Mouse (Mus musculus) embryonic facial prominence, embryonic 13.5 days (tissue): ENCODE data around the gene Rd3l. TPM values are rescaled to one million over a fixed set of nuclear protein-coding genes. Genes with fewer than 3 reads are reported as not detected.

Source experiments
- ATAC-seq: fragments of 200-750 bp; cut with Nextera tagmentation; 2 replicates; pipeline ENCODE4 v1.8.0; 2017; ENCODE audit warnings: low read depth; ENCODE audit not compliant: insufficient number of reproducible peaks, insufficient read depth, low FRiP score, low TSS enrichment
- H3K27ac ChIP-seq: fragments of 300-500 bp; sonication (generic); 2 replicates; pipeline ENCODE4 v1.5.1; 2015; ENCODE audit warnings: moderate library complexity, mild to moderate bottlenecking, inconsistent platforms
- H3K27me3 ChIP-seq: fragments of 300-500 bp; sonication (generic); 2 replicates; pipeline ENCODE4 v1.6.1; 2015; ENCODE audit warnings: mild to moderate bottlenecking, inconsistent platforms
- H3K36me3 ChIP-seq: fragments of 300-500 bp; sonication (generic); 2 replicates; pipeline ENCODE4 v1.6.1; 2015; ENCODE audit warnings: mild to moderate bottlenecking, inconsistent platforms
- H3K4me1 ChIP-seq: fragments of 300-500 bp; sonication (generic); 2 replicates; pipeline ENCODE4 v1.6.1; 2015; ENCODE audit warnings: inconsistent platforms
- H3K4me2 ChIP-seq: fragments of 300-500 bp; sonication (generic); 2 replicates; pipeline ENCODE4 v1.6.1; 2015; ENCODE audit warnings: moderate library complexity, mild to moderate bottlenecking, inconsistent platforms
- H3K4me3 ChIP-seq: fragments of 300-500 bp; sonication (generic); 2 replicates; pipeline ENCODE4 v1.5.1; 2015; ENCODE audit warnings: mild to moderate bottlenecking, inconsistent platforms
- H3K9ac ChIP-seq: fragments of 300-500 bp; sonication (generic); 2 replicates; pipeline ENCODE4 v1.6.1; 2015; ENCODE audit warnings: mild to moderate bottlenecking, inconsistent platforms
- H3K9me3 ChIP-seq: fragments of 300-500 bp; sonication (generic); 2 replicates; pipeline ENCODE4 v1.6.1; 2016; ENCODE audit warnings: inconsistent platforms
- WGBS: fragments of 180-500 bp; shearing (Covaris S2); methylation state at CpG from one replicate; pipeline ENCODE4 v1.1.7; 2015; ENCODE audit warnings: mixed read lengths; 5-methylcytosine and 5-hydroxymethylcytosine counted together
- polyA plus RNA-seq: library from polyadenylated mRNA; unstranded; fragments of >200 nt; fragmentation: Nextera tagmentation; extraction: Ambion mirVana; gene quantifications from 2 replicates; pipeline ENCODE4 v1.2.1, GENCODE M21; 2015

Rd3l gene
- polyA plus RNA-seq: not detected in 2 replicates

- WGBS: 58% methylated on average over 6 of the region's 6 CpGs
- H3K27ac ChIP-seq: no peak within 1 kb of the TSS
- no peaks in the 10 kb centered on the region for H3K9me3 ChIP-seq
- no peak within 1 kb of the TSS for H3K9ac ChIP-seq
- no peaks in the 10 kb centered on the region for H3K27me3 ChIP-seq
- no peaks in the 10 kb centered on the region for H3K36me3 ChIP-seq
- H3K4me1 ChIP-seq: peaks cover 11% of the 10 kb centered on the region
- ATAC-seq: no peak
- H3K4me2 ChIP-seq: no peak within 1 kb of the TSS
- H3K4me3 ChIP-seq: no peak within 1 kb of the TSS
Observed at GRCm38 (mm10) chr12:111980887-111981367, at the start of gene Rd3l. Rd3l (minus strand) TSS chr12:111981317.

DNA sequence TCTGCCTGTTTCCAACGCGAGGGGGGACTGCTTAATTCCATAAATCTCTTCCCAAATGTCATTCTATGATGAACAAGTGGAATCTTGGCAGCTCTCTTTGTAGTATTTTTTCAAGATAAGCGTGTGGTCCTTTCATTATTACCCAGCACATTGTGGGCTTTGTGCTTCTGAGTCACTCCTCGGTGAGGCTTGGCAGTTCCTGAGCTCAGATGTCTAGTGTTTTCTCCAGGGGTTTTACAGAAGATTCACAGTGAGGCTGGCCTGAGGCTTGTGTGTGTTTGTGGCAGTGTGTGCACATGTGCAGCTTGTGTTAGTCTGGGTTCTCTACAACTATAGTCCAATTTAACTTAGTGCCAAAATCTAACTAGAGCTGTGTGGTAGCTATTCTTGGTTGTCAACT is 46.3 kb upstream of the Rd3l start:
- Histone ChIP-seq H3K9me3 (no peaks in the 10 kb centered on the region), H3K36me3 (no peaks in the 10 kb centered on the region), H3K27ac (no peak overlapping the region), H3K4me1 (no peaks in the 10 kb centered on the region), H3K4me3 (no peak overlapping the region), H3K4me2 (no peak overlapping the region), H3K27me3 (no peaks in the 10 kb centered on the region), H3K9ac (no peak overlapping the region)
- WGBS: 73% methylated on average over 4 of the region's 4 CpGs
- no peak for ATAC-seq

GRCm38 (mm10) chr12:112025907-112026645 is 45.0 kb upstream of the Rd3l start:
- H3K4me1 ChIP-seq: no peaks in the 10 kb centered on the region
- peaks cover 9% of the 10 kb centered on the region for H3K9me3 ChIP-seq
- no peak overlapping the region for H3K27ac ChIP-seq
- ATAC-seq: no peak
- H3K4me3 ChIP-seq: no peak overlapping the region
- 83% methylated on average over 14 of the region's 14 CpGs for WGBS
- H3K27me3 ChIP-seq: no peaks in the 10 kb centered on the region
- no peak overlapping the region for H3K4me2 ChIP-seq
- H3K9ac ChIP-seq: no peak overlapping the region
- no peaks in the 10 kb centered on the region for H3K36me3 ChIP-seq

DNA sequence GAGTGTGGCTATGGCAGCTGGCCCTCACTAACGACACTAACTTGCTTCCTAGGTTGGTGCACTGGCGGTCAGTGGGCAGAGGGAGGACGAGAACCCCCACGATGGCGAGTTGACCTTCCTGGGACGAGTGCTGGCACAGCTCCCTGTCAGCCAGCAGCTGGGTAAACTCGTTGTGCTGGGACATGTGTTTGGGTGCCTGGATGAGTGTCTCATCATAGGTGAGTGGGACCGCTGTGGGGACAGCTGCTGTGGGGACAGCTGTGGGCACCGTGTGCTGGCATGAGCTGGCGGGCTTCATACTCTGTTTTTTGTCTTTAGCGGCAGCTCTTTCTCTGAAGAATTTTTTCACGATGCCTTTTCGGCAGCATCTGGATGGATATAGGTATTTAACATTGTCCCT is 44.3 kb upstream of the Rd3l start:
- Histone ChIP-seq H3K4me3 (no peak overlapping the region), H3K4me1 (no peaks in the 10 kb centered on the region), H3K36me3 (no peaks in the 10 kb centered on the region), H3K9ac (no peak overlapping the region), H3K27me3 (no peaks in the 10 kb centered on the region), H3K4me2 (no peak overlapping the region), H3K27ac (no peak overlapping the region), H3K9me3 (peaks cover 10% of the 10 kb centered on the region)
- 91% methylated on average over 13 of the region's 13 CpGs for WGBS
- ATAC-seq: no peak

DNA sequence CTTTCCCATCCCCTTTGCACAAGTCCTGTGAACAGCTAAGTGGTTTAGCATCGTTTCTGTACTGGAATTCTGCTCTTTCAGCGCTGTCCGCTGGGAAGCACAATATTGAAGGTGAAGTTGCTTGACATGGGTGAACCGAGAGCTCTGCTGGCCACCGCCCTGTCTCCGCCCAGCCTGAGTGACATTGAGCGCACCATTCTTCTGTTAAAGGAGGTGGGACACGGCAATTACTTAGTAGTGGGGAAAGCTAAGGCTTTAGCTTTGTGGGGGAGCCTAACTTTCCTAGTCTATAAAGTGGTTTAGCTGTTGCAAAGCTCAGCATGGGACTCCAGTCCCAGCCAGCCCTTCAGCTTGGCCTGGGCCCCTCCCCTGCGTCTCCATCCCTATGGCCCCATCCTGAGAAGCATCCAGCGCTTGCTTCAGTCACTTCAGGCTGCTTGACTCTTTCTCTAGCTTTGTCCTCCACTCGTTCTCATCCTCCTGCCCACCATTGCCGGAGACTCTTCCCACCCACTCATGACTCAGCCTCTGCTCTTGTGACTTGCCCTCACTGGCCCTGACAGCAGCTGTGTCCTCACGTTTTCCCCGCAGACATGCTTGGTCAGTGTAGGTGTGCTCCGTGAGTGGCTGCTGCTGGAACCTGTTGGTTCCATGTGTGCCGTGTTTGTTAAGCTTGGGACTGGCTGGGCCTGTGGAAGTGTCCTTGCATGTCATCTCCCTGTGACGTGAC is 43.6 kb upstream of the Rd3l start:
- H3K27me3 ChIP-seq: no peaks in the 10 kb centered on the region
- no peak overlapping the region for H3K9ac ChIP-seq
- no peak for ATAC-seq
- 78% methylated on average over 17 of the region's 17 CpGs for WGBS
- H3K4me2 ChIP-seq: no peak overlapping the region
- no peaks in the 10 kb centered on the region for H3K4me1 ChIP-seq
- H3K4me3 ChIP-seq: no peak overlapping the region
- no peak overlapping the region for H3K27ac ChIP-seq
- peaks cover 14% of the 10 kb centered on the region for H3K9me3 ChIP-seq
- H3K36me3 ChIP-seq: no peaks in the 10 kb centered on the region

GRCm38 (mm10) chr12:112023306-112023705 is 42.2 kb upstream of the Rd3l start:
- no peak overlapping the region for H3K27ac ChIP-seq

DNA sequence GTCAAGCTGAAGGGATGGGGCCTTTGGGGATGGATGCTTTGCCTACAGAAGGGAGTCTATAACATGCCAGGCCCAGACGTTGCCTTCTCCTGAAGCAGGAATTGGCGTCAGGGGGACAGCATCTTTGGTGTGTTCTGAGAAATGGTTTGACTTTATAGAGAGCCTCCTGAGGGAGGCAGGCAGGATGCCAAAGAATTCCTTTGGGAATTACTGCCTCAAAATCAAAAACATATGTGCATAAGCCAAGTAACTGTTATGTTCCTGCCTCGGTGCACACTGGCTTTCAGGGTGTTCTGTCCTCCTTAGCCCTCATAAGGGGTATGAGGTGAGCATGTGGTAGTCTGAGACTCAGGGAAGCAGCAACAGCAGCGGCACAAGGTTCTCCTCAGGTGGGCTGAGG is 35.2 kb upstream of the Rd3l start:
- Histone ChIP-seq H3K4me2 (no peak overlapping the region), H3K36me3 (no peaks in the 10 kb centered on the region), H3K9me3 (peaks cover 7% of the 10 kb centered on the region), H3K27ac (peak overlapping the region; percentile 44), H3K4me3 (no peak overlapping the region), H3K9ac (no peak overlapping the region), H3K27me3 (no peaks in the 10 kb centered on the region), H3K4me1 (peaks cover 19% of the 10 kb centered on the region)
- 25% methylated on average over 4 of the region's 4 CpGs for WGBS
- ATAC-seq: no peak

More at GRCm38 (mm10) chr12:112023306-112023705, 42.2 kb upstream of the Rd3l start:
- H3K27me3 ChIP-seq: no peaks in the 10 kb centered on the region
- peaks cover 14% of the 10 kb centered on the region for H3K9me3 ChIP-seq
- ATAC-seq: no peak
- H3K4me3 ChIP-seq: no peak overlapping the region
- no peaks in the 10 kb centered on the region for H3K4me1 ChIP-seq
- no peak overlapping the region for H3K4me2 ChIP-seq
- no peak overlapping the region for H3K9ac ChIP-seq
- H3K36me3 ChIP-seq: no peaks in the 10 kb centered on the region
- WGBS: 82% methylated on average over 2 of the region's 2 CpGs

- Histone ChIP-seq H3K4me2 (peak overlapping the region; percentile 54), H3K27ac (peak overlapping the region; percentile 60), H3K9me3 (no peaks in the 10 kb centered on the region), H3K36me3 (no peaks in the 10 kb centered on the region), H3K4me3 (peak overlapping the region; percentile 24), H3K27me3 (no peaks in the 10 kb centered on the region), H3K4me1 (peaks cover 19% of the 10 kb centered on the region), H3K9ac (0 out of 2 replicates have a peak overlapping the region, but pooled peaks have one; percentile 32)
- no peak for ATAC-seq
- WGBS: 24% methylated on average over 14 of the region's 14 CpGs
Observed at GRCm38 (mm10) chr12:112013271-112013801, 32.2 kb upstream of the Rd3l start.

DNA sequence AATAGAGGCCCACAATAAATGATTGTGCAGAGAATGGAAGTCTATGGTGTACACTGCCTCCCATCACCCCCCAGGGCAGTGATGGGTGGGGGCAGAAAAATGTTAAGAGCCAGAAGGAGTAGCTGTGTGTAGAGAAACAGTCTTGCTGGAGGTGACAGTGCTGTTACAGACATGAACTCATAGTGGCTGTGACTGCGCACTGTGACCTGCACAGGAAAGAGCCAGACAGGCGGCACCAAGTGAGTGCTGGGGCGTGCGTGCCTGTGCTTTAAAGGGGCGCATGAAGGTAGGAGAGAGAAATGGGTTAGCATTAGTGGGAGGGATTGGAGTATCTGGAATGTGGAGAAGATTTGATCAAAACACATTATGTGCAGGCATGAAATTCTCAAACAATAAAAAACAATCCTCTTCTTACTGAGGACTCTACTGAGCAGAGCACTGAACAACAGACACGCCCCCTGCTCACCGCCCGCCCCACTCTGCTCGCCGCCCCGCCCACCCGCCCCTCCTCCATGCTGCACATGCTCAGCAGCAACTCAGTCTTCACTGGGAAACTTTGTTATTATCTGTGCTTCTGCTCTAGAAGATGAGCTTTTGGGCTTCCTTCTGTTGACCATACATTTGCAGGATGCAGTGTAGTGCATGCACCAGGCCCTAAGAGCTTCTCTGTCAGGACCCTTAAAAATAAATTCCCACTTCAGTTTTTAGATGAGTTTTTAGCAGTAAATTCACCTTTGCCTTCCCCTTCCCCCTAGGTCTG is 31.6 kb upstream of the Rd3l start:
- Histone ChIP-seq H3K27me3 (no peaks in the 10 kb centered on the region), H3K27ac (peak overlapping the region; percentile 60), H3K36me3 (no peaks in the 10 kb centered on the region), H3K4me2 (peak overlapping the region; percentile 54), H3K4me1 (peaks cover 19% of the 10 kb centered on the region), H3K4me3 (peak overlapping the region; percentile 24), H3K9ac (0 out of 2 replicates have a peak overlapping the region, but pooled peaks have one; percentile 32), H3K9me3 (no peaks in the 10 kb centered on the region)
- WGBS: 24% methylated on average over 12 of the region's 12 CpGs
- peak; percentile 82 for ATAC-seq

DNA sequence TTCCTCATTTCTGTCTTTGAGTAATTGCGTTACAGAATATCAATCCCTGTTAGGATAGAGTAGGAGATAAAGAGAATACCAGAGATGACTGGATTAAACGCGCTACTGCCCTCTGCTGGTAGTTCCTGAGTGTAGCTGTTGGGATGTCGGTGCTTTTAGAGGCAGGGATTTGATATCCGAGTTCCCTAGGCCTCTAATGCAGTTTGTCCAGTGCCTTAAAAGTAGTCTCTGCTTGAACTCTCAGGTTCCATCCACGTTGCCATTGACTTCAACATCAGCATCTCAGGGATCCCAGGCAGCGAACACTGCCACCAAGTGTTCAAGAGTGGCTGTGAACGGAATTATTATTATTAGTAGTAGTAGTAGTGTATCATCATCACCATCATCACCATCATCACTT is 20.1 kb upstream of the Rd3l start:
- Histone ChIP-seq H3K27ac (no peak overlapping the region), H3K4me3 (no peak overlapping the region), H3K4me1 (no peaks in the 10 kb centered on the region), H3K36me3 (no peaks in the 10 kb centered on the region), H3K9ac (no peak overlapping the region), H3K4me2 (no peak overlapping the region), H3K9me3 (no peaks in the 10 kb centered on the region), H3K27me3 (no peaks in the 10 kb centered on the region)
- WGBS: 17% methylated on average over 8 of the region's 8 CpGs
- ATAC-seq: no peak

- no peaks in the 10 kb centered on the region for H3K9me3 ChIP-seq
- H3K27me3 ChIP-seq: no peaks in the 10 kb centered on the region
- no peak overlapping the region for H3K4me2 ChIP-seq
- no peaks in the 10 kb centered on the region for H3K36me3 ChIP-seq
- no peak for ATAC-seq
- H3K4me1 ChIP-seq: no peaks in the 10 kb centered on the region
- no peak overlapping the region for H3K9ac ChIP-seq
- H3K4me3 ChIP-seq: no peak overlapping the region
- no peak overlapping the region for H3K27ac ChIP-seq
- WGBS: 93% methylated on average over 7 of the region's 7 CpGs
Observed at GRCm38 (mm10) chr12:111999735-112000134, 18.6 kb upstream of the Rd3l start.
